Mouse (Mus musculus) megakaryocyte, embryonic 14.5 days (primary cell): ENCODE results near the gene Ccn2.

Source experiments
- FLI1 ChIP-seq: IDR thresholded peaks from 2 replicates; pipeline ENCODE4 v1.6.1; 2012; ENCODE audit warnings: low read length, inconsistent platforms, mixed read lengths
- GATA1 ChIP-seq: IDR thresholded peaks from 3 replicates; pipeline ENCODE4 v1.6.1; 2012; ENCODE audit warnings: mixed read lengths, low read length, inconsistent platforms, borderline replicate concordance

- TF ChIP-seq GATA1 (no peak), FLI1 (no peak)
These were observed 1.7 kb downstream of the Ccn2 start for GRCm38 (mm10) chr10:24596869-24597339.
